Mouse (Mus musculus): ENCODE measurements at regions not wholly inside any gene's neighbourhood (a gene's known extent, or its start where the extent isn't known, plus 50 kb on each side); places are given as distances from the start of the nearest gene placed in this dataset.

- peak; percentile 2 for DNase-seq (ENCODE audit: low spot score)
These were observed 66.2 kb downstream of the Isl1 start for GRCm38 (mm10) chr13:116243272-116243784.

GRCm38 (mm10) chr13:116215101-116215500, 94.4 kb downstream of the Isl1 start:
- DNase-seq (ENCODE audit: low spot score) = no peak

GRCm38 (mm10) chr13:116213843-116214829, 95.4 kb downstream of the Isl1 start:
- DNase-seq (ENCODE audit: low spot score) = no peak

GRCm38 (mm10) chr13:116201177-116201920, 108.1 kb downstream of the Isl1 start:
- no peak for DNase-seq (ENCODE audit: low spot score)

- no peak for DNase-seq (ENCODE audit: low spot score)
These were observed 122.4 kb downstream of the Isl1 start for GRCm38 (mm10) chr13:116187059-116187458.

GRCm38 (mm10) chr13:116177781-116178180, 131.7 kb downstream of the Isl1 start:
- no peak for DNase-seq (ENCODE audit: low spot score)

- no peak for DNase-seq (ENCODE audit: low spot score)
These were observed 134.5 kb downstream of the Isl1 start for GRCm38 (mm10) chr13:116174976-116175375.

GRCm38 (mm10) chr13:116173866-116174265, 135.6 kb downstream of the Isl1 start:
- no peak for DNase-seq (ENCODE audit: low spot score)

GRCm38 (mm10) chr13:116143022-116143421, 166.5 kb downstream of the Isl1 start:
- no peak for DNase-seq (ENCODE audit: low spot score)

GRCm38 (mm10) chr13:116118664-116119063, 190.8 kb downstream of the Isl1 start:
- no peak for DNase-seq (ENCODE audit: low spot score)

- no peak for DNase-seq (ENCODE audit: low spot score)
These were observed 198.3 kb downstream of the Isl1 start for GRCm38 (mm10) chr13:116111032-116111808.

GRCm38 (mm10) chr13:116110578-116110977, 198.9 kb downstream of the Isl1 start:
- DNase-seq (ENCODE audit: low spot score) = no peak

GRCm38 (mm10) chr13:116087541-116088308, 221.8 kb downstream of the Isl1 start:
- DNase-seq (ENCODE audit: low spot score) = no peak

- no peak for DNase-seq (ENCODE audit: low spot score)
These were observed 222.3 kb downstream of the Isl1 start for GRCm38 (mm10) chr13:116087140-116087539.

GRCm38 (mm10) chr13:116056976-116057647, 252.4 kb downstream of the Isl1 start:
- no peak for DNase-seq (ENCODE audit: low spot score)

- no peak for DNase-seq (ENCODE audit: low spot score)
These were observed 253.3 kb downstream of the Isl1 start for GRCm38 (mm10) chr13:116056112-116056652.

- no peak for DNase-seq (ENCODE audit: low spot score)
These were observed 273.3 kb downstream of the Isl1 start for GRCm38 (mm10) chr13:116036166-116036565.

- no peak for DNase-seq (ENCODE audit: low spot score)
These were observed 279.3 kb downstream of the Isl1 start for GRCm38 (mm10) chr13:116030152-116030720.

- no peak for DNase-seq (ENCODE audit: low spot score)
These were observed 280.9 kb downstream of the Isl1 start for GRCm38 (mm10) chr13:116028583-116028982.

GRCm38 (mm10) chr13:116027147-116027546, 282.3 kb downstream of the Isl1 start:
- DNase-seq (ENCODE audit: low spot score) = no peak
